22 mouse cellular contexts compared by ENCODE assay signal in genomic region chr14:75188521-75188920, GRCm38 (mm10). TPM values are rescaled to one million over a fixed set of nuclear protein-coding genes. Genes with fewer than 3 reads are reported as not detected.
DNase-seq lines count a peak whose midpoint lies in the region; ATAC-seq and TF ChIP-seq lines count a peak whose summit lies in the region.
"Had no signal": no experiment of that assay in that cellular context is flagged by ENCODE, and none has a peak within 500 bp of the region (broad histone marks: within the 10 kb centered on the region; RNA-seq: fewer than 3 reads in every experiment).

No protein-coding gene starts in this region.

- no peak overlapping the region for H3K4me3 ChIP-seq in left cerebral cortex, adult 2 months
- H3K4me3 ChIP-seq: forebrain, embryonic 12.5 days; heart, embryonic 15.5 days; hindbrain, embryonic 15.5 days; limb, embryonic 12.5 days; lung, embryonic 15.5 days; midbrain, embryonic 12.5 days had no signal

- intact Hi-C loops in left cerebral cortex, adult 2 months (cut with DNase I): no loop called here

- peak; percentile 9 for DNase-seq in embryo, embryonic 10.5 days (ENCODE audit: low spot score)
- no peak for DNase-seq in embryo, embryonic 10 days (ENCODE audit: low spot score)
- no peak for DNase-seq in left cerebral cortex, adult 2 months (ENCODE audit: extremely low spot score in 1 of 2, low spot score in 2 of 2)
- DNase-seq in left cerebral cortex, adult 9 months (ENCODE audit: low spot score in 2 of 2): no peak
- no peak for DNase-seq in Patski (ENCODE audit: low read depth, low spot score)
- peak; percentile 52 for DNase-seq in naive thymus-derived CD4-positive, alpha-beta T cell, adult 2 months (ENCODE audit: low read depth)
- DNase-seq in thymus, postnatal 36 days: no peak
- DNase-seq: adrenal gland, postnatal 10 days; cerebellum, adult 11 months; gastrocnemius, postnatal 25 days; layer of hippocampus, postnatal 36 days; thymus, adult 2 months had no signal

- no peak for ATAC-seq in Patski
- ATAC-seq in cerebellum, adult (ENCODE audit: insufficient number of reproducible peaks, low FRiP score, low TSS enrichment): no peak

- CTCF ChIA-PET in Patski (lab: Charles Lee): interaction anchor here (1.0 kb wide), 1 partner anchor 9 kb away, joined by 3 read pairs; no protein-coding TSS in a partner anchor

- H3K27me3 ChIP-seq in Patski: no peaks in the 10 kb centered on the region
- H3K27me3 ChIP-seq: forebrain, embryonic 12.5 days; heart, embryonic 15.5 days; hindbrain, embryonic 15.5 days; limb, embryonic 12.5 days; lung, embryonic 15.5 days; midbrain, embryonic 12.5 days had no signal

- H3K27ac ChIP-seq in left cerebral cortex, adult 2 months: no peak overlapping the region
- H3K27ac ChIP-seq: forebrain, embryonic 12.5 days; heart, embryonic 15.5 days; hindbrain, embryonic 15.5 days; limb, embryonic 12.5 days; lung, embryonic 15.5 days; midbrain, embryonic 12.5 days had no signal

- in situ Hi-C loops in Patski (cut with MboI; ENCODE audit: low pct_unique_long_range_greater_than_20kb): no loop called here

- POLR2A ChIA-PET in Patski (lab: Charles Lee): no interaction called here

- TF ChIP-seq CTCF in left cerebral cortex, adult 2 months (IDR thresholded peaks at IDR 0.05): peak; percentile 56
- peak; percentile 43 for TF ChIP-seq CTCF in Patski (IDR thresholded peaks at IDR 0.05)

RNA-seq across cellular contexts. Expression of gene Cpb2, which starts 53.6 kb away (rescaled TPM):
- total RNA-seq in left cerebral cortex, adult 2 months (2021): not detected
- polyA plus RNA-seq in Patski (2021): not detected
- total RNA-seq: gastrocnemius, postnatal 25 days; layer of hippocampus, postnatal 36 days had no signal
- polyA plus RNA-seq: embryonic facial prominence, embryonic 11.5 days; forebrain, embryonic 12.5 days; hindbrain, embryonic 15.5 days; limb, embryonic 12.5 days; lung, embryonic 15.5 days; midbrain, embryonic 12.5 days; thymus, adult 2 months had no signal

RNA-seq across cellular contexts. Expression of gene Lcp1, which starts 57.6 kb away (rescaled TPM):
- 1 to 10 TPM; 6.0 to 6.1 TPM for total RNA-seq in left cerebral cortex, adult 2 months (2021)
- 0.40 TPM for polyA plus RNA-seq in Patski (2021)

RNA-seq across cellular contexts. Expression of gene Lrrc63, which starts 57.8 kb away (rescaled TPM):
- total RNA-seq in left cerebral cortex, adult 2 months (2021): not detected
- not detected for polyA plus RNA-seq in Patski (2021)
- total RNA-seq: adrenal gland, postnatal 10 days; gastrocnemius, postnatal 25 days; layer of hippocampus, postnatal 36 days had no signal
- polyA plus RNA-seq: heart, embryonic 15.5 days; hindbrain, embryonic 15.5 days; kidney, embryonic 16.5 days; lung, embryonic 15.5 days; neural tube, embryonic 14.5 days had no signal

Comparison
In these comparisons a context has a peak if more than half of its experiments do, and no peak if none do; other contexts are left out.
1. DNase-seq: peak in embryo, embryonic 10.5 days (single experiment) and naive thymus-derived CD4-positive, alpha-beta T cell, adult 2 months (single experiment); none in embryo, embryonic 10 days (single experiment), left cerebral cortex, adult 2 months (0 of 2), left cerebral cortex, adult 9 months (0 of 2), Patski (single experiment) and thymus, postnatal 36 days (0 of 2).